Mouse (Mus musculus) layer of hippocampus, adult 8-10 months (tissue): Measurements from ENCODE around the gene Qpctl. TPM values are rescaled to one million over a fixed set of nuclear protein-coding genes. Genes with fewer than 3 reads are reported as not detected.

Experiments
- DNase-seq, 2 experiments: peaks; one replicate each; pipeline ENCODE4 v3.0.0; 2022; ENCODE audit warnings: low spot score in 2 of 2
- total RNA-seq, 4 experiments: library from RNA; stranded (reverse); gene quantifications; 2 replicates each; pipeline ENCODE4 v1.2.4; 2022

Gene Qpctl
- total RNA-seq, 4 experiments from 2014 or later = 18.6 to 20.9 (median 20.4) TPM

GRCm38 (mm10) chr7:19124713-19125112 is 24.4 kb downstream of the Qpctl start:
- DNase-seq = no peak

- no peak for DNase-seq
These were observed 27.4 kb downstream of the Qpctl start for GRCm38 (mm10) chr7:19121686-19122085.

- peak; percentile 94 to 96 for DNase-seq
These were observed 29.3 kb downstream of the Qpctl start, which contains the start of gene Fbxo46 for GRCm38 (mm10) chr7:19119631-19120429. Gene Fbxo46, plus strand, starts transcription at chr7:19119859.

DNA sequence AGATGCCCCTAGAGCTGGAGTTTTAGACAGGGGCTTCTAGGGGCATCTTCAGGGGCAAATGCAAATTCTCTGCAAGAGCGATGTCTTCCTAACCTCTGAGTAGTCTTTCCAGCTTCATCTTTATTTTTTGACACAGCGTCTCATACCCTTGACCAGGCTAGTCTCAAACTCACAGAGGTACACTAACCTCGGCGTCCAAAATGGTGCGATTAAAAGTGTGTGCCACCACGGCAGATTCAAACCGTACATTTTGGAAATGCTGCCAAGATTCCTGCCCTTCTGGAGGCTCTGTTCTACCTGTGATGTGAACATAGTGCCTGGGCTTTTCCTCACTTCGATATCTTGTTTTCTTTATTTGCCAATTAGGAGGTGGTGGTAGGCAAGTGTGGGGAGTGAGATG is 30.0 kb downstream of the Qpctl start:
- no peak for DNase-seq

DNA sequence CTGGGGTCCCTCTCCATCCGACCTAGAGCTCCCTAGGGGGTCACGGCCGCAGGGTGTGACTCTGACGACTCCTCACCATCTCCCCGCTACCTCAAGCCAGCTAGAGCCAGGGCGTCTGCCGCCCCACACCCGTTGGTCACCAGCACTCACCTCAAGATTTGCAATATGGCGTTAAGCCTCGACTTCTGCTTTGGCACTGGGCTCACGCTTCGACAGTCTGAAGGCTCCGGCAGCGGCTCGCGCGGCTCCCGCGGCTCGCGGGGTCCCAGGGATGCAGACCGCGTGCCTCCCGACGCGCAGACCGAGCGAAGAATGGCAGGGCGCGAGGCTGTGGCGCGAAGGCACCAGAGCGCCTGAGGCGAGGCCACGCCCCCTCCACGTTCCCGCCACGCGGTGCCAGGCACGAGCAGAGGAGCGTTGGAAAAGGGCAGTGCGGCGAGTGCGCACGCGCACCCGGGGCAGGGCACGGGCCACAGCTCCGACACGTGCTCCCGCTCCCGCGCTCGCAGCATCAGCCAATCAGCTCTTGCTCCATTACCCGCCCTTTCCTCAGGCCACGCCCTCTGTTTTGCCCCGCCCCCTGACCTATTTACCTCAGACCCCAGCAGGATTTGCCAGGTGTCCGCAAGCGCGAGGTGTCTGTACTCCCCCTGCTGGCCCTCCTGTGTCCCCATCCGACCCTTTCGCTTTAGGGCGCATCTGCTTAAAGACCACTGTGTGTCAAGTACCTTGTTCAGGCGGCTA is 30.9 kb downstream of the Qpctl start, which contains the start of gene Gm4969:
Gene Gm4969 (minus strand): TSS at position 341 of the 744 bp plus-strand sequence.
- DNase-seq = peak; percentile 41 to 51

GRCm38 (mm10) chr7:19109565-19109964 is 39.5 kb downstream of the Qpctl start:
- DNase-seq = no peak

GRCm38 (mm10) chr7:19107436-19107835 is 41.7 kb downstream of the Qpctl start:
- no peak for DNase-seq

GRCm38 (mm10) chr7:19104486-19104885 is 44.6 kb downstream of the Qpctl start:
- DNase-seq = no peak

GRCm38 (mm10) chr7:19103741-19104140 is 45.4 kb downstream of the Qpctl start:
- DNase-seq = no peak

- DNase-seq = no peak
These were observed 48.8 kb downstream of the Qpctl start for GRCm38 (mm10) chr7:19100290-19100689.

- DNase-seq = no peak
These were observed 50.3 kb downstream of the Qpctl start for GRCm38 (mm10) chr7:19098811-19099210.

- DNase-seq = no peak
These were observed 51.2 kb downstream of the Qpctl start for GRCm38 (mm10) chr7:19097863-19098262.

DNA sequence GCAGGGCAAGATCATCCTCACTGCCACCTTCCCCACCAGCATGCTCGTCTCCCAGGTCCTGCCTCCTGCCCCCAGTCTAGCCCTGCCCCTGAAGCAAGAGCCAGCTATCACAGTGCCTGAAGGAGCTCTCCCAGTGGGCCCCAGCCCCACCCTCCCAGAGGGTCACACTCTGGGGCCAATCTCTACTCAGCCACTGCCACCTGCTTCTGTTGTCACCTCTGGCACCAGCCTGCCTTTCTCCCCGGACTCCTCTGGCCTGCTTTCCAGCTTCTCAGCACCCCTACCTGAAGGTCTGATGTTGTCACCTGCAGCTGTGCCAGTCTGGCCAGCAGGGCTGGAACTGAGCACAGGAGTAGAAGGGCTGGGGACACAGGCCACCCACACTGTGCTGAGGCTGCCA is 51.9 kb downstream of the Qpctl start:
- no peak for DNase-seq

GRCm38 (mm10) chr7:19096421-19096976 is 52.6 kb downstream of the Qpctl start:
- no peak for DNase-seq

DNA sequence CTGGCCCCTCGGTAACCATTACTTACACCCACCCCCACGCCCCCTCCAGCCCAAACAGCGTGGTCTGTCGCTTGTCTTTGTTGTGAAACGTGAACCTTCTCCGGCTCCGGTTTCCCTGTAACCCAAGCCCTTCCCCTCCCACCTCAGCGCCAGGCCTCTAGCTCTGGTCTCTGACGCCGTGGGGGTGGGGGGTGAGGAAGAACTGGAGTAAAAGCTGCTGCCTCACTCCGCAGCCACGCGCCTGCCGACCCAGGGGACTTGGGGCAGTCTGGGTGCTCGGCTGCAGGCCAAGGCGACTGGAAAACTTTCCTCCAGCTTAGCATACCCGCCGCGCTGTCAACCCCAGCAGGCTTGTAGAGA is 53.4 kb downstream of the Qpctl start:
- DNase-seq = no peak

- no peak for DNase-seq
These were observed 54.0 kb downstream of the Qpctl start for GRCm38 (mm10) chr7:19094826-19095750.

DNA sequence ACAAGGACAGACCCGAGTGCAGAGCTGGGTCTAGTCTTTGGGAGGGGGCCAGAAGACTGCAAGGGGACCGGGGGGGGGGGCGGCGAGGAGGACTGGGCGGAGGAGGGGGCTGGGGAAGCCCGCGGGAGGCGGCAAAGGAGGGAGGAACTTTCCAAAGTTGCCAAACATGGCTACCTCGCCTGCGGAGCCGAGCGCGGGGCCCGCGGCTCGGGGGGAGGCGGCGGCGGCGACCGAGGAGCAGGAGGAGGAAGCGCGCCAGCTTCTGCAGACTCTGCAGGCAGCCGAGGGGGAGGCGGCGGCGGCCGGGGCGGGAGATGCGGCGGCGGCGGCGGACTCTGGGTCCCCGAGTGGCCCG is 54.6 kb downstream of the Qpctl start, which contains the start of gene Six5:
Gene Six5 (plus strand): TSS at position 124 of the 355 bp plus-strand sequence.
- no peak for DNase-seq

DNA sequence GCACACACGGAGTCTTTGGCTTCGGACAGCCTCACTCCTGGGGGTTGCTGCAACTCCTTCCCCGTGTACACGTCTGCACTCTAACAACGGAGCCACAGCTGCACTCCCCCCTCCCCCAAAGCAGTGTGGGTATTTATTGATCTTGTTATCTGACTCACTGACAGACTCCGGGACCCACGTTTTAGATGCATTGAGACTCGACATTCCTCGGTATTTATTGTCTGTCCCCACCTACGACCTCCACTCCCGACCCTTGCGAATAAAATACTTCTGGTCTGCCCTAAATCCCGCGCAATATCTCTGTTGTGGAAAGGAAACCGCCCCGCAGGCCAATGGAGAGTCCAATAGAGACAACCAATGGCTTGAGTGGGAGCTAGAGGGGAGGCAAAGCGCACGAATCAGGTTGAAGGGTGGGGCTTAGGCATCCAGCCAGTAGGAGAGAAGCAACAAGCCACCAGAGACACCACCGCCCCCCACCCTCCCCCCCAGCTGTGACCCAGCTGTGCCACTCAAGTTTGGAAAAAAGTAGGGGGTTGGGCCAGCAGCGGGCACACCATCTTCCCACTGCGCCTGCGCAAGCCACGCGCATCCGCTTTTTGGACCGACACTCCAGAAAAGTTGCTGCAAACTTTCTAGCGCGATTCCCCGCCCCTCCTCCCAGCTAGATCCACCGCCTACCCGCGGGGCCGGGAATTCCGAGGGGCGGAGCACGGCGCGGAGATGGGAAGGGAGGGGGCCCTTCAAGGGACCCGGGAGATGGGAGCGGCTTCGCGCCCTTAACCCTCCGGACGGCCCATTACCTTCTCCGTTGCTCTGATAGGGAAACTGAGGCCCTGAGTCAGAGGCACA is 55.3 kb downstream of the Qpctl start:
- peak; percentile 81 for DNase-seq

GRCm38 (mm10) chr7:19093174-19093521 is 55.9 kb downstream of the Qpctl start:
- peak in 1 of 2 experiments; percentile 67 for DNase-seq
